Mouse (Mus musculus): Measurements from ENCODE around the gene Exoc3l2.

DNA sequence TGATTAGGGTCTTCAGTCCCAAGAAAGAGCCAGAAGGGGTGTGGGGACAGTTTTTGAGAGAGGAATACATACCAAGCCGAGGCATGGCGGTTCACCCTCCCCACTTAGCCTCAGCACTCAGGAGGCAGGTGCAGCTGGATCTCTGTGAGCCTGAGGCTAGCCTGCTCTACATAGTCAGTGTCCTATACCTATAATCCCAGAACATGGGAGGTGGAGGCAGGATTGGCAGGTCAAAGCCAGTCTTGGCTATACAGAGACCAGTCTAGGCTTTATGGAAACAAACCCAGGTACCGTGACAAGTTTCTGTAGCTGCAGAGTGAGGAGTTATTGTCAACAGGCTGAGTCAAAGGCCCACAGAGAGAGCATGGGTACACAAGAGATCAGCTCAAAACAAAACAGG is 40.0 kb upstream of the Exoc3l2 start:
- TF ChIP-seq EP300 (optimal IDR thresholded peaks at IDR 0.05) (no peak), CTCF (IDR thresholded peaks at IDR 0.05; ENCODE audit: low read depth) (no peak)
